ENCODE assay signal across 9 mouse cellular contexts in the genomic region with DNA sequence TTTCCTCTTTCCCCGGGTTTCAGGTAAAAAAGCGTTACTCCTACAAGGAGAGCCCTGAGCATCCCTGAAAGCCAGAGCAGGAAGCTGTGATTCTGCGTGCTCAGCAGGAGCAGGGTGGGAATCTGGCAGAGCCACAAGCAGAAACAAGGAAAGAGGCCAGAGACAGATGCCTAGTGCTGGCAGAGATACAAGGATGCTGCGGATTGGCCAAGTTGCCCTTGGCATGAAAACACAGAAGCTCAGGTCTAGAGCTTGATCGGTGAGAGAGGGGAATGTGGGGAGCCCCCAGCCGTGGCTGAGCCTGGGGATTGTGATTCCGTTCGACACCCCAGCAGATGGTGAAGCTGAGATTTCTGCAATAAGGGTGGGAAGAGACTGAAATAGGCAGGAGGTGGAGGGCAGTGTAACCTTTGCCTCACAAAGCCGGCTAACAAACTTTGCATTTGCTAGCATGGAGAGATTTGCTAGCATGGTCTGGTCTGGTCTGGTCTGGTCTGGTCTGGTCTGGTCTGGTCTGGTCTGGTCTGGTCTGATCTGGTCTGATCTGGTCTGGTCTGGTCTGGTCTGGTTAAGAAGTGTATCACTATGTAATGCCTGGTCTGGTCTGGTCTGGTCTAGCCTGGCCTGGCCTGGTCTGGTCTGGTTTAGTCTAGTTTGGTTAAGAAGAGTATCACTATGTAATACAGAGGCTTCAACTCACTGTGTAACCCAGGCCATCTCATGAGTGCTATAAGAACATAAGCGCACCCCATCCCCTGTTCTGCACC. TPM values are rescaled to one million over a fixed set of nuclear protein-coding genes. Genes with fewer than 3 reads are reported as not detected.
DNase-seq lines count a peak whose midpoint lies in the region; ATAC-seq lines count a peak whose summit lies in the region.
"Had no signal": no experiment of that assay in that cellular context is flagged by ENCODE, and none has a peak within 500 bp of the region (broad histone marks: within the 10 kb centered on the region; RNA-seq: fewer than 3 reads in every experiment).

No protein-coding gene starts in this region.

- no peak overlapping the region for H3K4me3 ChIP-seq in lung, embryonic 15.5 days
- no peak overlapping the region for H3K4me3 ChIP-seq in embryonic facial prominence, embryonic 14.5 days (ENCODE audit: low read depth, low read length)
- H3K4me3 ChIP-seq: limb, embryonic 13.5 days; neural tube, embryonic 12.5 days had no signal

- H3K4me2 ChIP-seq in lung, embryonic 15.5 days = no peak overlapping the region
- H3K4me2 ChIP-seq in embryonic facial prominence, embryonic 14.5 days (ENCODE audit: low read depth, low read length) = no peak overlapping the region
- H3K4me2 ChIP-seq: limb, embryonic 13.5 days; neural tube, embryonic 12.5 days had no signal

- no peaks in the 10 kb centered on the region for H3K27me3 ChIP-seq in lung, embryonic 15.5 days
- H3K27me3 ChIP-seq in embryonic facial prominence, embryonic 14.5 days (replicated peaks; ENCODE audit: control insufficient read depth, insufficient read depth, low read length) = no peaks in the 10 kb centered on the region
- H3K27me3 ChIP-seq: limb, embryonic 13.5 days; neural tube, embryonic 12.5 days had no signal

- H3K9me3 ChIP-seq in lung, embryonic 15.5 days = no peaks in the 10 kb centered on the region
- H3K9me3 ChIP-seq in embryonic facial prominence, embryonic 14.5 days (ENCODE audit: control insufficient read depth, low read length) = no peaks in the 10 kb centered on the region
- H3K9me3 ChIP-seq: limb, embryonic 13.5 days; neural tube, embryonic 12.5 days had no signal

- 63% methylated on average over 10 of the region's 10 CpGs for WGBS in lung, embryonic 15.5 days
- WGBS in embryonic facial prominence, embryonic 14.5 days = 54% methylated on average over 10 of the region's 10 CpGs

- H3K4me1 ChIP-seq in lung, embryonic 15.5 days = peaks cover 9% of the 10 kb centered on the region; the same call in 1 of the 2 replicates
- no peaks in the 10 kb centered on the region for H3K4me1 ChIP-seq in embryonic facial prominence, embryonic 14.5 days (ENCODE audit: control insufficient read depth, insufficient read depth, low read length)

- H3K36me3 ChIP-seq in lung, embryonic 15.5 days = no peaks in the 10 kb centered on the region
- H3K36me3 ChIP-seq in embryonic facial prominence, embryonic 14.5 days (ENCODE audit: control insufficient read depth, insufficient read depth, low read length) = no peaks in the 10 kb centered on the region
- H3K36me3 ChIP-seq: limb, embryonic 13.5 days; neural tube, embryonic 12.5 days had no signal

- DNase-seq in lung, adult 18-20 months = no peak
- DNase-seq in embryonic facial prominence, embryonic 14.5 days (ENCODE audit: low spot score) = peak; percentile 56
- peak; percentile 54 to 60 for DNase-seq in layer of hippocampus, postnatal 36 days
- DNase-seq in right cerebral cortex, postnatal 4 days = peak; percentile 38
- no peak for DNase-seq in embryo, embryonic 11 days
- no peak for DNase-seq in lung, postnatal 25 days (ENCODE audit: low spot score)

- no peak overlapping the region for H3K9ac ChIP-seq in lung, embryonic 15.5 days
- peak overlapping the region; percentile 25; the same call in 1 of the 2 replicates for H3K9ac ChIP-seq in embryonic facial prominence, embryonic 14.5 days (ENCODE audit: low read depth, low read length)
- H3K9ac ChIP-seq: limb, embryonic 13.5 days; neural tube, embryonic 12.5 days had no signal

- H3K27ac ChIP-seq in lung, embryonic 15.5 days = no peak overlapping the region
- H3K27ac ChIP-seq in embryonic facial prominence, embryonic 14.5 days (replicated peaks; ENCODE audit: low read depth, low read length) = 0 out of 2 replicates have a peak overlapping the region, but pooled peaks have one; percentile 10
- H3K27ac ChIP-seq: limb, embryonic 13.5 days; neural tube, embryonic 12.5 days had no signal

- 0 out of 2 replicates have a peak, but pooled peaks have one; percentile 41 for ATAC-seq in lung, embryonic 15.5 days (ENCODE audit: borderline replicate concordance, extremely low read depth, low FRiP score, low TSS enrichment)
- peak; percentile 37; the same call in 1 of the 2 replicates for ATAC-seq in embryonic facial prominence, embryonic 14.5 days (ENCODE audit: low read depth)

RNA-seq across cellular contexts. Expression of a gene that starts 50.4 kb away (rescaled TPM):
- 2.9 and 3.2 TPM in 2 replicates for polyA plus RNA-seq in lung, embryonic 15.5 days (2015; fragmentation: Nextera tagmentation; extraction: Ambion mirVana)
- polyA plus RNA-seq in embryonic facial prominence, embryonic 14.5 days (2014; fragmentation: Nextera tagmentation; extraction: Ambion mirVana) = 2.0 and 2.7 TPM in 2 replicates
- total RNA-seq in layer of hippocampus, postnatal 36 days (2021) = 10 to 100 TPM; 12.6 to 12.7 TPM

Comparison
In these comparisons a context has a peak if more than half of its experiments do, and no peak if none do; other contexts are left out.
1. DNase-seq: peak in embryonic facial prominence, embryonic 14.5 days (single experiment), layer of hippocampus, postnatal 36 days (2 of 2) and right cerebral cortex, postnatal 4 days (single experiment); none in lung, adult 18-20 months (0 of 2), embryo, embryonic 11 days (single experiment) and lung, postnatal 25 days (single experiment).